Mouse (Mus musculus): ENCODE data around the gene Sde2. TPM values are rescaled to one million over a fixed set of nuclear protein-coding genes. Genes with fewer than 3 reads are reported as not detected.
"Not testable (repeated sequence)": the region's sequence is repeated elsewhere in the genome, so short reads cannot be mapped to it uniquely, and the experiment has no call there.

Sde2 gene
- polyA plus RNA-seq, 1 experiment from 2014 or later: 39.0 TPM

DNA sequence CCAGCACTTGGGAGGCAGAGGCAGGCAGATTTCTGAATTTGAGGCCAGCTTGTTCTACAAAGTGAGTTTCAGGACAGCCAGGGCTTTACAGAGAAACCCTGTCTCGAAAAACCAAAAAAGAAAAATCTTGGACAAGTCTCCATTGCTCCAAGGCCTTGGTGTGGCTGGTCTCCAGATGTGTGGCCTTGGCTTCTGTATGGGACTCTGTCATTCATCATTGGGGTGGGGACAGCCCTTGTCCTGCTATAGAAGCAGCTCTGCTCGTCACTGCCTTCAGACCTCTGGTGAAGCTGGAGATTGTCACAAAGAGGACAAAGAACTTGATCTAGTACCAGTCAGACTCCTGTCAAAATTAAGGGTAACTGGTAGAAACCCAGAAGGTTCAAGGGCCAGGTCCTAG, 23.7 kb downstream of the Sde2 start:
- Histone ChIP-seq H3K9me3 (no peaks in the 10 kb centered on the region), H3K4me1 (no peaks in the 10 kb centered on the region), H3K27me3 (no peaks in the 10 kb centered on the region), H3K27ac (no peak overlapping the region), H3K4me2 (no peak overlapping the region), H3K4me3 (replicated peaks) (no peak overlapping the region), H3K36me3 (replicated peaks) (no peaks in the 10 kb centered on the region), H3K9ac (no peak overlapping the region)
- 78% methylated on average over 2 of the region's 2 CpGs for WGBS
- no peak for ATAC-seq (ENCODE audit: low FRiP score)

DNA sequence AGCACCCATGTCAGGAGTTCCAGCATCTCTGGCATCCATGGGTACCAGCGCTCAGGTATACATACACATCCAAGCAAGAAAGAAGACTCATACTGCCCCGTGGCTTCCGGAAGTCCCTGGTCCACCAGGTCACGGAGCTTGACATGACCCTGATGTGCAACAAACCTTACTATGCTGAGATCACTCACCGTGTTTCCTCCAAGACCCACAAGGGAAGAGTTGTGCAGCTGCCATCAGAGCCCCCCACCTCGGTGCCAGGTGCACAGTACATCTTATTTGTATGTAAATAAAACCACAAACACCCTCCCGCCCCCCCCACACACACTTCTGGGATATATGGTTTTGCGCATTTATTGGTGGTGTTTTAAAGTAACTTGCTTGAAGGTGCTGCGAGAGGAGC, 24.2 kb downstream of the Sde2 start:
- Histone ChIP-seq H3K36me3 (replicated peaks) (no peaks in the 10 kb centered on the region), H3K4me1 (no peaks in the 10 kb centered on the region), H3K9me3 (no peaks in the 10 kb centered on the region), H3K9ac (no peak overlapping the region), H3K27me3 (no peaks in the 10 kb centered on the region), H3K27ac (no peak overlapping the region), H3K4me3 (replicated peaks) (no peak overlapping the region), H3K4me2 (no peak overlapping the region)
- no peak for ATAC-seq (ENCODE audit: low FRiP score)
- WGBS: 90% methylated on average over 9 of the region's 9 CpGs

DNA sequence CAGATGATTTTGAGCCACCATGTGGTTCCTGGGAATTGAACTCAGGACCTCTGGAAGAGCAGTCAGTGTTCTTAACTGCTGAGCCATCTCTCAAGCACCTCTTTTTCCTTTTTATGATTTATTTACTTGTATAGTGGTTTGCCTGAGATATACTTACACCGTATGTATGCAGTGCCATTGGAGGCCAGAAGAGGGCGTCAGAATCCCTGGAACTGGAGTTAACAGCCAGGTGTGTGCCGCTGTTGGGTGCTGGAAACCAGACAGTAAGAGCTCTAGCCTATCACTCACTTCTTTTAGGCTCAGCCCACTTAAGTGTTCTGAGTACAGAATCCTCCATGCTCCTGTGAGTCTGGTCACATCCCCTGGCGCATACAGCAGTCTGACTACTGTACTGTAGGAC, 26.5 kb downstream of the Sde2 start:
- Histone ChIP-seq H3K27me3 (no peaks in the 10 kb centered on the region), H3K4me1 (no peaks in the 10 kb centered on the region), H3K9ac (no peak overlapping the region), H3K4me2 (no peak overlapping the region), H3K36me3 (replicated peaks) (no peaks in the 10 kb centered on the region), H3K4me3 (replicated peaks) (no peak overlapping the region), H3K27ac (no peak overlapping the region), H3K9me3 (no peaks in the 10 kb centered on the region)
- 75% methylated on average over 4 of the region's 4 CpGs for WGBS
- ATAC-seq (ENCODE audit: low FRiP score): no peak

DNA sequence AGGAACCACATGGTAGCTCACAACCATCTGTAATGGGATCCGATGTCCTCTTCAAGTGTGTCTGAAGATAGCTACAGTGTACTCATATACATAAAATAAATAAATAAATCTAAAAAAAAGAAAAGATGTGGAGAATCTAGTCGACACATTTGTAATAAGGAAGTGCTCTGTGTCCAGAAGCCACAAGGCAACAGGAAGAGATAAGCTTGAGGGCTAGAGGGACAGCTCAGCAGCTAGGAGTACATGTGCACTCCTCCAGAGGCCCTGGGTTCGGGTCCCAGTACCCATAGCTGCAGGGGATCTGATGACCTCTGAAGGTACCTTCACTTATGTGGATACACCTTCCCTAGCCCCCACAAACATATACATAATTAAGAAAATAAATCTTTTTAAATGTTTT, 30.8 kb downstream of the Sde2 start:
- H3K27me3 ChIP-seq: no peaks in the 10 kb centered on the region
- no peak for ATAC-seq (ENCODE audit: low FRiP score)
- H3K4me3 ChIP-seq (replicated peaks): no peak overlapping the region
- H3K36me3 ChIP-seq (replicated peaks): no peaks in the 10 kb centered on the region
- H3K4me2 ChIP-seq: no peak overlapping the region
- H3K27ac ChIP-seq: no peak overlapping the region
- 86% methylated on average over 3 of the region's 3 CpGs for whole genome bisulfite sequencing
- H3K9me3 ChIP-seq: no peaks in the 10 kb centered on the region
- H3K4me1 ChIP-seq: no peaks in the 10 kb centered on the region
- H3K9ac ChIP-seq: no peak overlapping the region

DNA sequence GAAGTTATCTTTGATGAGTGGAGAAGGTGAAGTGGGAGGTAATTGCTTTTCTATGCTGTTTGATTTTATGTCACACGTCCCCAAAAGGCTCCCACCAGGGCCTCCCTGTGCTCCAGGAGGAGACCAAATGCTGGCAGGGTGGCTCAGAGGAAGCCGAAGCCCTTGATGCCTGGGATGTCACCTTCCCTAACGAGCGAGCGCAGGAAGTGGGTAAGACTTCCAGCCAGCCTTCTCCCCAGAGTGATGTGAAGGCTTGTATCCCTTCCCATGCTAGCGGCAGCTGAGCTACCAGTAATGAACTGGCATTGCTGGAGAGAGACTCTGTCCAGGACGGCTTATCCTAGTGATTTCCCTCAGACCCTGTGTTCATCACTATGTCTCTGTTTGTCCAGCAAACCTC, 32.8 kb downstream of the Sde2 start:
- no peak overlapping the region for H3K9ac ChIP-seq
- H3K4me1 ChIP-seq: peaks cover 9% of the 10 kb centered on the region
- peaks cover 4% of the 10 kb centered on the region for H3K27me3 ChIP-seq
- H3K36me3 ChIP-seq (replicated peaks): no peaks in the 10 kb centered on the region
- H3K27ac ChIP-seq: no peak overlapping the region
- H3K4me3 ChIP-seq (replicated peaks): no peak overlapping the region
- no peak for ATAC-seq (ENCODE audit: low FRiP score)
- 50% methylated on average over 7 of the region's 7 CpGs for WGBS
- H3K4me2 ChIP-seq: no peak overlapping the region
- no peaks in the 10 kb centered on the region for H3K9me3 ChIP-seq

DNA sequence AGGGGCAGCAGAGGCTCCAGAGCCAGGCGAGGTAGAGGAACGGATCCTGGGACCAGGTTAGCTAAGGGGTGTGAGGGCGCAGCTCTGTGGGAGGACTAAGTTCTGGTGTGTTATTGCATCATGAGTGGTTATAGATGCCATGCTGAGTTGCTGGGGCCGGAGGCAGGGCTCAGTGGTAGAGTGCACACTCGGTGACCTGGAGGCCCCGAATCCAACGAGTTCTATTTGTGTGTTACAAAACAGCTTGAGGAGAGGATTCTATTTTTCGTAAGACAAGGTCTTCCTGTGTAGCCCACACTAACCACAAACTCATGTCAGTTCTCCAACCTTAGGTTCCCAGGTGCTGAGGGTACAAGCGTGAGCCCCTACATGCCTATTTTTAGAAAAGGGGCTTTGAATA, 33.6 kb downstream of the Sde2 start:
- peaks cover 7% of the 10 kb centered on the region for H3K27me3 ChIP-seq
- peaks cover 14% of the 10 kb centered on the region for H3K4me1 ChIP-seq
- no peak overlapping the region for H3K27ac ChIP-seq
- no peaks in the 10 kb centered on the region for H3K9me3 ChIP-seq
- 88% methylated on average over 9 of the region's 9 CpGs for WGBS
- no peak for ATAC-seq (ENCODE audit: low FRiP score)
- H3K4me2 ChIP-seq: no peak overlapping the region
- H3K9ac ChIP-seq: no peak overlapping the region
- no peak overlapping the region for H3K4me3 ChIP-seq (replicated peaks)
- no peaks in the 10 kb centered on the region for H3K36me3 ChIP-seq (replicated peaks)

DNA sequence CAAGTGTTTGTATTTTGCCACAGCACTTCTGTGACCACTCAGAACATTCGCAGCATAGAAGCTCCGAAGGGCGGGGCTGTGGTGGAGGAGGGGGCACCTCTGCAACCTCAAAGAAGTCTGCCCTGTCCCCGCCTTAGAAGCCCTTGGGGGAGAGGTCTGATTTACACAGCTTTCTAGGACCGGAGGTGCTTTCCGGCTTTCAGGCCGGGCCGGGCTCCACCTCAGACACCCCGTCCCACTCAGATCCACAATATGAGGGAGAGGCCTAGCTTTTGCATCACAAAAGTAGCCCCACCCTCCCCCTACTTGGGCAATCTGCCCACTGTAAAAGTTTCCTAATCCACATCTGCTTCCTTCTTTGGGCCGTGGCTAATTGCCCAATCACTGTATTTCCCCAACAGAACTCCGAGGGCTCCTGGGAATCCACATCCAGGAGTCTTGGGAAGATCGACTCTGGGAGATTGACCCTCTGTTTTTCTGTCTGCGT, 37.7 kb downstream of the Sde2 start:
- peak; percentile 71 for ATAC-seq (ENCODE audit: low FRiP score)
- Histone ChIP-seq H3K9me3 (no peaks in the 10 kb centered on the region), H3K9ac (peak overlapping the region; percentile 33; the same call in 1 of the 2 replicates), H3K27ac (no peak overlapping the region), H3K36me3 (replicated peaks) (no peaks in the 10 kb centered on the region), H3K4me3 (replicated peaks) (no peak overlapping the region), H3K27me3 (peaks cover 23% of the 10 kb centered on the region), H3K4me1 (peaks cover 14% of the 10 kb centered on the region), H3K4me2 (peak overlapping the region; percentile 33)
- WGBS: 7% methylated on average over 13 of the region's 13 CpGs

DNA sequence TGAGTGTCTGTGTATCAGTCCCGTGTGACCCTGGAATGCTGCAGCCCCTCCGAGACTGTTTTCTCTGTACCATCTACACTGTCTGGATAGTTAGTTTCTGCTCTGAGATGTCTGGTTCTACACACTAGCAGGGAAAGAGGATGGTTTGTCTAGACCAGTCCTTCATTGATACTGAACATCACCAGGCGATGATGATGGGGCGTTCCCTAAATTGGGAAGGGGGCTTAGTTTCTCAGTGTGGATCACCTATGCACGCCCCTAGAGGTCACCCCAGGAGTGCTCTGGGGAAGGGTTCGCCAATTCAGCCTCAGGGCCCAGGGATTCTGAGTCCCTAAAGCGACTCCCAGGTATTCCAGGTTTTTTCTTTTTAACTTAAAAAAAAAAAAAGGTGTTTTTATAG, 38.2 kb downstream of the Sde2 start:
- 0 out of 2 replicates have a peak, but pooled peaks have one; percentile 10 for ATAC-seq (ENCODE audit: low FRiP score)
- H3K4me3 ChIP-seq (replicated peaks): no peak overlapping the region
- no peaks in the 10 kb centered on the region for H3K9me3 ChIP-seq
- H3K27ac ChIP-seq: no peak overlapping the region
- no peaks in the 10 kb centered on the region for H3K36me3 ChIP-seq (replicated peaks)
- WGBS: 30% methylated on average over 7 of the region's 7 CpGs
- peak overlapping the region; percentile 33 for H3K4me2 ChIP-seq
- H3K9ac ChIP-seq: peak overlapping the region; percentile 33; the same call in 1 of the 2 replicates
- peaks cover 15% of the 10 kb centered on the region for H3K4me1 ChIP-seq
- peaks cover 29% of the 10 kb centered on the region for H3K27me3 ChIP-seq

DNA sequence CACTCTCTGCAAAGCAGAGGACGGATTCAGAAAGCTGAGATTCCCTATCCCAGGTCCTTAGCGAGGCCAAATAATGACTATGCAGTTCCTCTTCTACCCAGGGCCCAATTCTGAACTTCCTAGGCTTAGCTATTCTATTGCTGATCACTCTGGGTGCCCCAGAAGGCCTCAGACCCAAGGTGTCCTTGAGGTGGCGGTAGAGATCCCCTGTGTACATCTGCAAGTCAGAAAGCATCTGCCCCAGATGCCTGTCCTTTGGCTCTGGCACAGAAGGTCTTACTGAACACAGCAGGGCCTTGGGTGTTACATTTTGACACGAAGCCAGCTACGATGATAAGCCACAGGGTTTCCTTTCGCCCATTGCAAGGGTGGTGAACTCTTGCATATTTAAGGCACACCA, 38.9 kb downstream of the Sde2 start:
- peaks cover 36% of the 10 kb centered on the region for H3K27me3 ChIP-seq
- no peak overlapping the region for H3K4me2 ChIP-seq
- 48% methylated on average over 6 of the region's 6 CpGs for WGBS
- ATAC-seq (ENCODE audit: low FRiP score): no peak
- no peaks in the 10 kb centered on the region for H3K9me3 ChIP-seq
- H3K4me1 ChIP-seq: peaks cover 17% of the 10 kb centered on the region
- no peak overlapping the region for H3K9ac ChIP-seq
- H3K27ac ChIP-seq: no peak overlapping the region
- no peaks in the 10 kb centered on the region for H3K36me3 ChIP-seq (replicated peaks)
- H3K4me3 ChIP-seq (replicated peaks): no peak overlapping the region

DNA sequence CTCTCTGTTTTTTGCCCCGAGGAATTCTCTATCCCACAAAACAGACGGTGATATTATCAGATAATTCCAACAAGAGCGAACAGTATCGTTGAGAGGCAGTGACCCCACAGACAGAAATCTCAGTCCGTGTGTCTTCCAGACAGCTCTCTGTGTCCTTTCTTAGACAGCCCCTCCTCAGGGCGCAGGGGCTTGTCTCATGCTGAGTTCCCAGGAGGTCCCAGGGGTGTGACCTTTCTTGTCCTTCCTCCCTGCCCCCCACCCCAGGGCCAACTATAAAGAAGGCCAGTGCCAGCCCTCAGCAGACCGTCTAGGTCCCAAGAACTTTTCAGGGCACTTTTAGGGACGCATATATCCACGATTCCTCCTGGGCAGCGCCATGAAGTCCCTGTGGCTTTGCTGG, 41.9 kb downstream of the Sde2 start, which contains the start of gene Lefty2:
Gene Lefty2 (plus strand): TSS at position 301 of the 400 bp plus-strand sequence.
- no peaks in the 10 kb centered on the region for H3K36me3 ChIP-seq (replicated peaks)
- no peak within 1 kb of the TSS for H3K27ac ChIP-seq
- peaks cover 17% of the 10 kb centered on the region for H3K4me1 ChIP-seq
- H3K27me3 ChIP-seq: peaks cover 48% of the 10 kb centered on the region
- H3K4me3 ChIP-seq (replicated peaks): no peak within 1 kb of the TSS
- no peak within 1 kb of the TSS for H3K4me2 ChIP-seq
- WGBS: 66% methylated on average over 10 of the region's 10 CpGs
- no peak within 1 kb of the TSS for H3K9ac ChIP-seq
- no peaks in the 10 kb centered on the region for H3K9me3 ChIP-seq
- ATAC-seq (ENCODE audit: low FRiP score): no peak

DNA sequence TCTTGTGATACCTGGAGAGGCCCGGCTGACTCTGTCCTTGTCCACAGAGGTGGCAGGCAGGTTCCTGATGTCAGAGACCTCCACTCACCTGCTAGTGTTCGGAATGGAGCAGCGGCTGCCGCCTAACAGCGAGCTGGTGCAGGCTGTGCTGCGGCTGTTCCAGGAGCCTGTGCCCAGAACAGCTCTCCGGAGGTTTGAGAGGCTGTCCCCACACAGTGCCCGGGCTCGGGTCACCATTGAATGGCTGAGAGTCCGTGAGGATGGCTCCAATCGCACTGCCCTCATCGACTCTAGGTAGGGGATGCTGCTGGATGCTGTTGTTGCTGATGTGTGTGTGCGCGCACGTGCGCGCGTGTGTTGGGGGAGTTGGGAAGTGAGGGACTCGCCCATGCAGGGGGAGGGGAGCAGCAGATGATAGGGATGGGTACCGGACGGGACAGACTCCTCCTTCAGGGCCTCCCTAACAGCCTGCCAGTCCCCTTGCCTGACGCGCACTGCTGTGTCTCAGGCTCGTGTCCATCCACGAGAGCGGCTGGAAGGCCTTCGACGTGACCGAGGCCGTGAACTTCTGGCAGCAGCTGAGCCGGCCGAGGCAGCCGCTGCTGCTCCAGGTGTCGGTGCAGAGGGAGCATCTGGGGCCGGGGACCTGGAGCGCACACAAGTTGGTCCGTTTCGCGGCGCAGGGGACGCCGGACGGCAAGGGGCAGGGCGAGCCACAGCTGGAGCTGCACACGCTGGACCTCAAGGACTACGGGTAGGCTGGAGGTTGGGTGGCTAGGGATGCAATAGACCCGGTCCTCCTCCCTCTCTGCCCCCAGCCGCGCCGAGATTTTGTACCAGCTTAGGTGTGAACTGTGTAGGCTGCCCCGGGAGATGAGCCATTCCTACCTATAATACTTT, 43.4 kb downstream of the Sde2 start:
- H3K4me3 ChIP-seq (replicated peaks): peak overlapping the region; percentile 23

DNA sequence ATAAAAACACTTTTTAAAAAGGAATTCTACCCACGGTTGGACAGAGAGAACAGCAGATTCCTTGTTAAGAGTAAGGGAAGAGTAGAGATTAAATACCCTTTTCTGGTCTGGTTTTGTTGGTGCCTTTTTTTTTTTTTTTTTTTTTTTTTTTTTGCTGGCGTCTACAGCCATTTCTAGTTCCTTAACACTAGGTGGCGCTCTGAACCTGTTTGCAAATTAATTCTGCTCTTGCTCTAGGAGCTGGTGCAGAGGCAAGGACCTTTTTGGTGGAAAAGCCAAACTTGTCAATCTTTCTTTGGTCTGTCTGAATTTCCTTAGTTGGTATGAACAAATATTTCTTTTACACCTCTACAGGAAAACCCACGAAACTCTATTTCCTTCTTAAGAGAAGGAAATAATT, 50.2 kb downstream of the Sde2 start:
- no peak overlapping the region for H3K27ac ChIP-seq
- H3K4me2 ChIP-seq: no peak overlapping the region
- under 1% methylated on average over 4 of the region's 4 CpGs for WGBS
- peaks cover 4% of the 10 kb centered on the region for H3K36me3 ChIP-seq (replicated peaks)
- H3K9ac ChIP-seq: no peak overlapping the region
- no peaks in the 10 kb centered on the region for H3K27me3 ChIP-seq
- H3K9me3 ChIP-seq: no peaks in the 10 kb centered on the region
- no peak for ATAC-seq (ENCODE audit: low FRiP score)
- peaks cover 16% of the 10 kb centered on the region for H3K4me1 ChIP-seq
- H3K4me3 ChIP-seq (replicated peaks): no peak overlapping the region

More for the DNA sequence above, 43.4 kb downstream of the Sde2 start:
- not testable (repeated sequence) for ATAC-seq (ENCODE audit: low FRiP score); H3K9ac ChIP-seq; H3K36me3 ChIP-seq (replicated peaks); H3K9me3 ChIP-seq; H3K4me1 ChIP-seq; H3K27ac ChIP-seq
- 5% methylated on average over 50 of the region's 51 CpGs for WGBS
- peaks cover 41% of the 10 kb centered on the region for H3K27me3 ChIP-seq
- H3K4me2 ChIP-seq: peak overlapping the region; percentile 42

DNA sequence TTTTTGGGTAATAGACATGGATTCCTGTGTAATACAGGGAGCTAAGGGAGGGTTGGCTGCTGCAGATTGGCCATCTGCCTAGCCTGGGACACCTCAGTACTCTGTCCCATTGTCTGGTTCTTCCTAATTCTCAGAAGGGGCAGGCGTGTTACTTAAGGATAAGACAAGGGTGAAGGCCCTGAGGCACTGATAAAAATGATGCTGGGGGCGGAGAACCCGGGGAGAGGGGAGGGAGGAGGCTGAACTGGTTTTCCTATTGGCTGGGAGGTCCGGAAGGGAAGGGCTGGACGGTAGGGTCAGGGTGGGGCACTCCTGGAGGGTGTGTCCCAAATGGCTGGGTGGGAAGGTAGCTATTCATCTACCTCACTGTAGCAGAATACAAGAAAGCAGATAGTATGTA, 52.0 kb downstream of the Sde2 start:
- peaks cover 20% of the 10 kb centered on the region for H3K36me3 ChIP-seq (replicated peaks)
- 39% methylated on average over 5 of the region's 5 CpGs for WGBS
- H3K27ac ChIP-seq: no peak overlapping the region
- H3K4me3 ChIP-seq (replicated peaks): no peak overlapping the region
- no peak overlapping the region for H3K4me2 ChIP-seq
- H3K9ac ChIP-seq: no peak overlapping the region
- H3K4me1 ChIP-seq: peaks cover 21% of the 10 kb centered on the region
- H3K27me3 ChIP-seq: no peaks in the 10 kb centered on the region
- no peaks in the 10 kb centered on the region for H3K9me3 ChIP-seq
- ATAC-seq (ENCODE audit: low FRiP score): no peak
